Mouse (Mus musculus) megakaryocyte, embryonic 14.5 days (primary cell): ENCODE data around the gene Gm43517.

Source experiments
- FLI1 ChIP-seq: IDR thresholded peaks from 2 replicates; pipeline ENCODE4 v1.6.1; 2012; ENCODE audit warnings: low read length, inconsistent platforms, mixed read lengths
- GATA1 ChIP-seq: IDR thresholded peaks from 3 replicates; pipeline ENCODE4 v1.6.1; 2012; ENCODE audit warnings: mixed read lengths, low read length, inconsistent platforms, borderline replicate concordance

DNA sequence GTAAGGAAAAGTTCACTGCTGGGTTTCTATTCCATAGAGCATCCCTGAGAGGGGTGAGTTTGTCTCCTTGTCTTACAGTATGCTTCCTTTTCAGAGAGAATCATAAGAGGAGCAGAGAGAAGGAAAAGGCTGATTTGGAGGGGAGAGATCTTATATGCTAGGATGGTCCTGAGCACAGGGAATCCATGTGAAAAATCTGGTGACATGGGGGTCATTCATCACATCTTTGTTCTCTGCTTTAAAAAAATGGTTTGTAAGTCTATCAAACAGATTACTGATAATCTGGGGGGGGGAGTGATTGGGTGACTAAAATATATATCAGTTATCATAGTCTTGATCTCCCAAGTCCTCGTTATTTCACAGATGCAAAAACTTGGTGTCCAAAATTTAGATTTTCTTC is 11.8 kb downstream of the Gm43517 start:
- TF ChIP-seq FLI1 (no peak), GATA1 (no peak)
